Mouse (Mus musculus) liver, embryonic 16.5 days (tissue): ENCODE results near the gene Eno4. TPM values are rescaled to one million over a fixed set of nuclear protein-coding genes. Genes with fewer than 3 reads are reported as not detected.
"Not testable (repeated sequence)": the region's sequence is repeated elsewhere in the genome, so short reads cannot be mapped to it uniquely, and the experiment has no call there.

Source experiments
- ATAC-seq: fragments of 200-750 bp; cut with Nextera tagmentation; 2 replicates; pipeline ENCODE4 v1.8.0; 2017; ENCODE audit warnings: low read depth, mild to moderate bottlenecking, moderate number of reproducible peaks, moderate library complexity
- H3K27ac ChIP-seq: fragments of 300-500 bp; sonication (generic); 2 replicates; pipeline ENCODE4 v1.5.1; 2014; ENCODE audit warnings: mild to moderate bottlenecking, low read length
- H3K27me3 ChIP-seq: fragments of 300-500 bp; sonication (generic); 2 replicates; pipeline ENCODE4 v1.6.1; 2014; ENCODE audit warnings: low read depth, low read length, mixed read lengths; ENCODE audit not compliant: control insufficient read depth, insufficient read depth
- H3K36me3 ChIP-seq: fragments of 300-500 bp; sonication (generic); 2 replicates; pipeline ENCODE4 v1.6.1; 2014; ENCODE audit warnings: mild to moderate bottlenecking; ENCODE audit not compliant: control insufficient read depth, insufficient read depth
- H3K4me1 ChIP-seq: fragments of 300-500 bp; sonication (generic); 2 replicates; pipeline ENCODE4 v1.6.1; 2014; ENCODE audit warnings: low read depth, low read length, mixed read lengths; ENCODE audit not compliant: control insufficient read depth
- H3K4me2 ChIP-seq: fragments of 300-500 bp; sonication (generic); 2 replicates; pipeline ENCODE4 v1.6.1; 2014; ENCODE audit warnings: low read depth, low read length, mixed read lengths
- H3K4me3 ChIP-seq: fragments of 300-500 bp; sonication (generic); 2 replicates; pipeline ENCODE4 v1.5.1; 2014; ENCODE audit warnings: low read depth, mild to moderate bottlenecking, low read length
- H3K9ac ChIP-seq: fragments of 300-500 bp; sonication (generic); 2 replicates; pipeline ENCODE4 v1.6.1; 2014; ENCODE audit warnings: low read depth, low read length
- H3K9me3 ChIP-seq: fragments of 300-500 bp; sonication (generic); replicated peaks from 2 replicates; pipeline ENCODE4 v1.6.1; 2016; ENCODE audit warnings: low read length; ENCODE audit not compliant: control insufficient read depth
- WGBS: fragments of 180-500 bp; shearing (Covaris S2); extraction: QIAGEN DNeasy Blood & Tissue Kit; methylation state at CpG from one replicate; pipeline ENCODE4 v1.1.7; 2014; ENCODE audit not compliant: insufficient replicate concordance; 5-methylcytosine and 5-hydroxymethylcytosine counted together
- polyA plus RNA-seq: library from polyadenylated mRNA; unstranded; fragments of >200 nt; fragmentation: Nextera tagmentation; extraction: Ambion mirVana; gene quantifications from 2 replicates; pipeline ENCODE4 v1.2.1, GENCODE M21; 2015

The Eno4 gene
- 0.05 TPM in 1 of 2 replicates, not detected in the other for polyA plus RNA-seq

GRCm38 (mm10) chr19:58942841-58943828 is at the start of gene Eno4, which contains the start of gene Hspa12a:
Eno4 (plus strand) TSS chr19:58943425.
Hspa12a (minus strand) TSS chr19:58943654.
- H3K4me2 ChIP-seq, result peak within 1 kb of the TSS; percentile 72
- no peaks in the 10 kb centered on the region for H3K4me1 ChIP-seq
- peak; percentile 89 for ATAC-seq
- H3K36me3 ChIP-seq, result no peaks in the 10 kb centered on the region
- under 1% methylated on average over 65 of the region's 65 CpGs for WGBS
- H3K27ac ChIP-seq, result no peak within 1 kb of the TSS
- H3K9me3 ChIP-seq, result no peaks in the 10 kb centered on the region
- no peaks in the 10 kb centered on the region for H3K27me3 ChIP-seq
- peak within 1 kb of the TSS; percentile 36; the same call in 1 of the 2 replicates for H3K9ac ChIP-seq
- H3K4me3 ChIP-seq, result peak within 1 kb of the TSS; percentile 61

GRCm38 (mm10) chr19:58896216-58896615 is 47.0 kb upstream of the Eno4 start:
- 56% methylated on average over 3 of the region's 3 CpGs for WGBS
- no peaks in the 10 kb centered on the region for H3K9me3 ChIP-seq
- no peak overlapping the region for H3K27ac ChIP-seq
- H3K4me3 ChIP-seq, result no peak overlapping the region
- no peaks in the 10 kb centered on the region for H3K27me3 ChIP-seq
- no peak overlapping the region for H3K4me2 ChIP-seq
- ATAC-seq, result no peak
- no peak overlapping the region for H3K9ac ChIP-seq
- H3K4me1 ChIP-seq, result no peaks in the 10 kb centered on the region
- H3K36me3 ChIP-seq, result no peaks in the 10 kb centered on the region

DNA sequence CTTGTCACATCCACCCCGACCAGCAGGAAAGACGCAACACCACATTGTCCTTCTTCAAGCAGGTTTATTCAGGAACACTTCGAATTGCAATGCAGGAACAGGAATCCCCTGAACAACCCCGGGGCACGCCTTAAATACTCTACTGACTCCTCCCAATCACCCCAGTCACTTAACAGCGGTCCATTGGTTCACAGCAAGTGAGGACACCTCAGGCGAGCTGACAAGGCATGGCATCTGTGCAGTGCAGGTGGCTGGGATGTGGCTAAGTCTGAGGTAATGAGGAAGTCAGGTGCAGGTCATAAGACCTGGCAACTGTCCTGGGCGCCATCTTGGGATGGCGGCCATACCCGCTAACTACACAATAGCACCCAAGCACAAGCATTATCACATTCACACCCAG is 42.8 kb upstream of the Eno4 start:
- H3K27me3 ChIP-seq, H3K9me3 ChIP-seq, H3K9ac ChIP-seq, H3K4me2 ChIP-seq, H3K4me3 ChIP-seq, H3K36me3 ChIP-seq, ATAC-seq, H3K4me1 ChIP-seq, H3K27ac ChIP-seq: not testable (repeated sequence)
- WGBS, result 71% methylated on average over 10 of the region's 10 CpGs

GRCm38 (mm10) chr19:58903079-58903898 is 39.9 kb upstream of the Eno4 start:
- 34% methylated on average over 7 of the region's 7 CpGs for WGBS
- H3K9me3 ChIP-seq, result no peaks in the 10 kb centered on the region
- H3K36me3 ChIP-seq, result no peaks in the 10 kb centered on the region
- no peak overlapping the region for H3K9ac ChIP-seq
- ATAC-seq, result no peak
- H3K4me1 ChIP-seq, result no peaks in the 10 kb centered on the region
- H3K27ac ChIP-seq, result no peak overlapping the region
- H3K4me2 ChIP-seq, result no peak overlapping the region
- H3K4me3 ChIP-seq, result no peak overlapping the region
- H3K27me3 ChIP-seq, result no peaks in the 10 kb centered on the region

DNA sequence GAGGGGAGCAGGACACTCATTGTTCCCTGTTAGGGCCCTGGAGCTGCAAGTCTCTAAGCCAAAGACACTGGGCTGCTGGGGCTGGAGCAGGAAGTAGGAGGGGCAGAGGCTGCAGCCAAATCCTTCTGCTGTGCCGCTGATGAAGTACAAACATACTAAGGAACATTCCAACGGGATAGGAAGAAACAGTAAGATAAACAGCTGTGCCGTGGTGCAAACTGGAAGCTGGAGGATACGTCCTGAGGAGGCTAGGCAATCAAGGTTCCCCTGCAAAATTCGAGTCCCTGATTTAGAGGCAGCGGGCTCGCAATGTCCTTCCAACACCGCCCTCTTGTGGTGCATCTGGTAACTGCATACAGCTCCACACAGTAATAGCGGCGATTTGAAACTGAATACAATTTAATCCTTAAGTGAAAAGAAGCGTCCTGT is 39.3 kb upstream of the Eno4 start:
- 2% methylated on average over 11 of the region's 11 CpGs for WGBS
- no peaks in the 10 kb centered on the region for H3K4me1 ChIP-seq
- H3K36me3 ChIP-seq, result no peaks in the 10 kb centered on the region
- no peak overlapping the region for H3K9ac ChIP-seq
- H3K27me3 ChIP-seq, result no peaks in the 10 kb centered on the region
- H3K9me3 ChIP-seq, result no peaks in the 10 kb centered on the region
- peak overlapping the region; percentile 36; the same call in 1 of the 2 replicates for H3K4me2 ChIP-seq
- H3K27ac ChIP-seq, result no peak overlapping the region
- no peak overlapping the region for H3K4me3 ChIP-seq
- ATAC-seq, result no peak

GRCm38 (mm10) chr19:58906685-58907084 is 36.5 kb upstream of the Eno4 start:
- no peak overlapping the region for H3K4me3 ChIP-seq
- no peaks in the 10 kb centered on the region for H3K4me1 ChIP-seq
- WGBS, result 50% methylated on average over 9 of the region's 9 CpGs
- H3K4me2 ChIP-seq, result no peak overlapping the region
- no peak overlapping the region for H3K9ac ChIP-seq
- H3K27me3 ChIP-seq, result no peaks in the 10 kb centered on the region
- ATAC-seq, result no peak
- H3K27ac ChIP-seq, result no peak overlapping the region
- H3K36me3 ChIP-seq, result no peaks in the 10 kb centered on the region
- H3K9me3 ChIP-seq, result no peaks in the 10 kb centered on the region

- Histone ChIP-seq H3K36me3 (no peaks in the 10 kb centered on the region), H3K9ac (no peak overlapping the region), H3K4me1 (no peaks in the 10 kb centered on the region), H3K27me3 (no peaks in the 10 kb centered on the region), H3K27ac (no peak overlapping the region), H3K4me3 (no peak overlapping the region), H3K9me3 (no peaks in the 10 kb centered on the region), H3K4me2 (no peak overlapping the region)
- 41% methylated on average over 10 of the region's 10 CpGs for WGBS
- no peak for ATAC-seq
Observed at GRCm38 (mm10) chr19:58908018-58908417, 35.2 kb upstream of the Eno4 start.

DNA sequence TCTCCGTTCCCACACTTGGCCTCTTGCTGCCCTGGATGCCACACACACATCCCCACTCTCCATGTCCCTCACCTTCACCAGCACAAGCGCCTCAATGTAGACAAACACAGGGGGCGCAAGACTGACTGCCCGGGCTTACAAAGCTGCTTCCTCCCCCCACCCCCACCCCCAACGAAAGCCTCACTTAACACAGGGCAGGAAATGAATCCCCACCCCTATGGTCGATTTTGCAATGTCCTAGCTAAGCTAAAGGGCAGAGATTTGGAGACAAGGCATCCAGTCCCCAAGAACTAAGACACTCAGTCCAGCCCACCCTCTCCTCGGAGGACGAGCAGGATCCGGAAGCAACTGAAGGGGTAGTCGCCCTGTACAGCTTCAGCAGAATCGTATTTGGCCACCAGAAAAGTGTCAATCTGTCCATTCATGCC is 32.3 kb upstream of the Eno4 start:
- Histone ChIP-seq H3K27me3 (peaks cover 2% of the 10 kb centered on the region; the same call in 1 of the 2 replicates), H3K4me3 (peak overlapping the region; percentile 36), H3K27ac (no peak overlapping the region), H3K4me1 (no peaks in the 10 kb centered on the region), H3K9me3 (no peaks in the 10 kb centered on the region), H3K4me2 (peak overlapping the region; percentile 32), H3K9ac (no peak overlapping the region), H3K36me3 (no peaks in the 10 kb centered on the region)
- 3% methylated on average over 11 of the region's 11 CpGs for WGBS
- no peak for ATAC-seq
